Mouse (Mus musculus): ENCODE measurements around the gene Golga7b.

Golga7b gene

GRCm38 (mm10) chr19:42247519-42247918, at the start of gene Golga7b:
Gene Golga7b (plus strand): TSS chr19:42247574.
- DNase-seq (ENCODE audit: low read depth, low spot score), result no peak

GRCm38 (mm10) chr19:42198026-42198425, 49.3 kb upstream of the Golga7b start:
- no peak for DNase-seq (ENCODE audit: low read depth, low spot score)

- no peak for DNase-seq (ENCODE audit: low read depth, low spot score)
Measured at GRCm38 (mm10) chr19:42201696-42202381, 45.5 kb upstream of the Golga7b start, which contains the start of gene Sfrp5. Gene Sfrp5 (minus strand): TSS chr19:42202252.

- no peak for DNase-seq (ENCODE audit: low read depth, low spot score)
Measured at GRCm38 (mm10) chr19:42202467-42202866, 44.9 kb upstream of the Golga7b start.

GRCm38 (mm10) chr19:42204306-42204705, 43.1 kb upstream of the Golga7b start:
- no peak for DNase-seq (ENCODE audit: low read depth, low spot score)

- DNase-seq (ENCODE audit: low read depth, low spot score), result no peak
Measured at GRCm38 (mm10) chr19:42205201-42205600, 42.2 kb upstream of the Golga7b start.

GRCm38 (mm10) chr19:42209485-42209884, 37.9 kb upstream of the Golga7b start:
- DNase-seq (ENCODE audit: low read depth, low spot score), result no peak

- DNase-seq (ENCODE audit: low read depth, low spot score), result no peak
Measured at GRCm38 (mm10) chr19:42209976-42210375, 37.4 kb upstream of the Golga7b start.

- no peak for DNase-seq (ENCODE audit: low read depth, low spot score)
Measured at GRCm38 (mm10) chr19:42211936-42212335, 35.4 kb upstream of the Golga7b start.

GRCm38 (mm10) chr19:42214601-42215000, 32.8 kb upstream of the Golga7b start:
- no peak for DNase-seq (ENCODE audit: low read depth, low spot score)

- no peak for DNase-seq (ENCODE audit: low read depth, low spot score)
Measured at GRCm38 (mm10) chr19:42216699-42217373, 30.5 kb upstream of the Golga7b start.

- peak; percentile 39 for DNase-seq (ENCODE audit: low read depth, low spot score)
Measured at GRCm38 (mm10) chr19:42217374-42217763, 30.0 kb upstream of the Golga7b start.

- DNase-seq (ENCODE audit: low read depth, low spot score), result peak; percentile 7
Measured at GRCm38 (mm10) chr19:42226451-42226850, 20.9 kb upstream of the Golga7b start.

- DNase-seq (ENCODE audit: low read depth, low spot score), result no peak
Measured at GRCm38 (mm10) chr19:42229499-42230287, 17.7 kb upstream of the Golga7b start.

GRCm38 (mm10) chr19:42230288-42230568, 17.1 kb upstream of the Golga7b start:
- DNase-seq (ENCODE audit: low read depth, low spot score), result no peak

- peak; percentile 7 for DNase-seq (ENCODE audit: low read depth, low spot score)
Measured at GRCm38 (mm10) chr19:42230986-42231385, 16.4 kb upstream of the Golga7b start.

- DNase-seq (ENCODE audit: low read depth, low spot score), result peak; percentile 69
Measured at GRCm38 (mm10) chr19:42237602-42238340, 9.6 kb upstream of the Golga7b start.

- DNase-seq (ENCODE audit: low read depth, low spot score), result peak; percentile 81
Measured at GRCm38 (mm10) chr19:42238341-42238715, 9.0 kb upstream of the Golga7b start.

GRCm38 (mm10) chr19:42240881-42241280, 6.5 kb upstream of the Golga7b start:
- no peak for DNase-seq (ENCODE audit: low read depth, low spot score)

- no peak for DNase-seq (ENCODE audit: low read depth, low spot score)
Measured at GRCm38 (mm10) chr19:42243401-42243800, 4.0 kb upstream of the Golga7b start.

- no peak for DNase-seq (ENCODE audit: low read depth, low spot score)
Measured at GRCm38 (mm10) chr19:42246626-42247025, 748 bp upstream of the Golga7b start.

All from skeletal muscle tissue, adult 2 months (tissue).